Mouse (Mus musculus) spleen, embryonic (tissue): Measurements from ENCODE around the gene Anxa11.
"Not testable (repeated sequence)": the region's sequence is repeated elsewhere in the genome, so short reads cannot be mapped to it uniquely, and the experiment has no call there.

Experiments used
- CTCF ChIA-PET: fragments of 350-600 bp; sonication (Branson Sonifier 250); formaldehyde crosslinking; loops from one replicate; lab custom pipeline; 2022; lab: Charles Lee

Gene Anxa11

DNA sequence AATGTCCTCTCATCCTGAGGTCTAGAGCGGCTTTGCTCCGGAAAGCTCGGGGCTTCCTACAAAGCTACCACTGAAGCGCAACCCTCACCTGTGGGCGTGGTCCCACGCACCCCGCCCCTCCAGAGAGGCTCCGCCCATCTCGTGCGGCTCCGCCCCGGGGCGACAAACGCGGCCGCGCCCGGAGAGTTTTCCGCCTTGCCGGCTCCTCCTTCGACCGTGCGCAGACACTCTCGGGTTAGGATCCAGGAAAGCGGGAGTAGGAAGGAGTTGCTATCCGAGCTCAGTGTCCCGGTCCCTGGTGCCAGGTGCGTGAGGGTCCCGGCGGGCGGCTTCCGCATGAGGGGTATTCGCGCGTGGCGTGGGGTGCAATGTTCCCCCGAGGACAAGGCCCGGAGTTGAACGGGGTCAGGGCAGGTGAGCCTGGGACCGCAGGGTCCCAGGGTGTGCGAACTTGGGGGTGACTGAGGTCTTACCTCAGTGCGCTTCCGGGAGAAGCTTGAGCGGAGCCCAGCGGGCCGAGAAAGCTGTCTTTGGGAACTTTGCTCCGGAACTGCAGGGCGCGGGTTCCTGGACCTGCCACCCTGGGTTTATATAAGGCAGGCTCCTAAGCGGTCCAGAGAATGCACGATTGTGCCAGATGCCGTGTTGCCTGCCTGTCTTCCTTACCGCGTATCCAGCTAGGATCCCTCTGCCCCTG is at the start of gene Anxa11:
TSS of gene Anxa11 (plus strand) at position 166 of the 697 bp plus-strand sequence.
- CTCF ChIA-PET, result interaction anchor here (0.6 to 0.7 kb wide), 2 partner anchors 18 to 252 kb away, joined by 3 read pairs; no protein-coding TSS in a partner anchor

DNA sequence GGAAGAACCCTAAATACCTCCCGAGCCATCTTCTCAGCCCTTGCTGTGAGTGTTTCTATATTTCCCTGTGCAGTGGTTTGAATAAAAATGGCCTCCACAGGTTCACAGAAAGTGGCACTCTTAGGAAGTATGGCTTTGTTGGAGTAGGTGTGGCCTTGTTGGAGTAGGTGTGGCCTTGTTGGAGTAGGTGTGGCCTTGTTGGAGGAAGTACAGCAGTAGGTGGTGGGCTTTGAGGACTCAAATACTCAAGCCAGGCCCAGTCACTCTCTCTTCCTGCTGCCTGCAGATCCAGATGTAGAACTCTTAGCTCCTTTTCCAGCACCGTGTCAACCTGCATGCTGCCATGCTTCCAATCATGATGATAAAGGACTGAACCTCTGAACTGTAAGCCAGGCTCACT is 47.6 kb upstream of the Anxa11 start:
- CTCF ChIA-PET, result no interaction called here

DNA sequence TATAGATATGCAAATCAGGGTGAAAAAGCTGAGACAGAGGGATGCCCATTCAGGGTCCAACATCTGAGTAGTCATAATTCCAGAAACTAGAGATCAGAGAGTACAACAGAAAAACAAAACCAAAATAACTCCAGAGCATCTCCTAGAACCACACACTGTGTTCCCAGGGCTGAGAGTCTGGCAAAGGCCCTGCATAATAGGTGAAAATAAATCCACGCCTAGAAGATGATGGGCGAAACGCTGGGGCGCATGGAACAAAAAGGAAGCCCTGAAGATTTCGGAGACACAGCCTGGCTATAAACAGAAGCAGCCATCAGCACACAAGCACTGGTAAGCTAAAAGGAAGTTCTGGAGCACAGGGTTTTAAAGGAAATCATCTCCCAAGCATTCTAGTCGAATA is 46.9 kb upstream of the Anxa11 start:
- CTCF ChIA-PET, result interaction anchor here (0.7 kb wide), 1 partner anchor 591 kb away, joined by 21 read pairs; no protein-coding TSS in a partner anchor

DNA sequence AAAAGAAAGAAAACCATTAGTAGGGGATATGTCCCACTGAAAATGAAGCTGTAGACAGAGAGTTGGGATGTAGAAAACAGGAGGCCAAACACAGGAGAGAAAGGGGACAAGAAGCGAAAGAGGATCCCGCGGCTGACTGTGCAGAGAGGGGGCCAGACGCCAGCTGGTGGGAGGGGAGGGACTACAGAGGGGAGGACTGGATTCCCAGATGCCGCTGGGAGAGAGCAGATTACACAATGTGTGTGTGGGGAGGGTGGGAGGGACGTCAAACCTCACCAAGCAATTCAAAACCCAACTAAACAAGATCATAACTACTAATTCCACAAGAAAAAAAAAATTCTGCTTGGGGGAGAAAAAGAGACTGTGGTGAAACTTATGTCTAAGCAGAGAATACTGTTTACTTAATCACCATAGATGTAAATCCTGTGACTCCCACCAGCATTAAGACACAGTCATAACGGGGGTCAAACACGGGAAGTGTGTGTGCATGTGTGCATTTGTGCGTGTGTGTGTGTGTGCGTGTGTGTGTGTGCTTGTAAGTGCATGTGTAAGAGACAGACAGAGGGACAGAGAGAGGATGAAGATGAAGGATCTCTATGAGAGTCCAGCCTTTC is 46.3 kb upstream of the Anxa11 start:
- CTCF ChIA-PET, result interaction anchor here (0.7 kb wide), 1 partner anchor 592 kb away, joined by 21 read pairs; no protein-coding TSS in a partner anchor

DNA sequence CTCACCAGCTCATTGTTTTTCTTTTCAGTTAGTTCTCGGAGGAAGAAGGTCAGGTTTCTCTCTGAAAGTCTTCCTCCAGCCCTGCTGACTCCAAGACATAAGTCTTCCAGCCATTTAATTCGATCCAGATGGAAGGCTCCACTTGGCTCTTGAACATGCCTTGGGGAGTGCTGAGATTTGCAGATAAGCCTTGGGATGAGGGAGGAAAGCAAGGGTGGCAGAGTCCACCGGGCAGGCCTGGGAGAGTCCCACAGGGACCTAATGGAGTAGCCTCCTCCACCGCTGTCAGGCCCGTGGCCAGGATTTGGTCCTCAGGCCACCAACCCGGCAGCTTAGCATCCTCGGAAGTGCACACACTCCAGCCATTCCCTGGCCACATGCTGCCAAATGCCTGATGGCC is 45.3 kb upstream of the Anxa11 start:
- CTCF ChIA-PET, result no interaction called here

DNA sequence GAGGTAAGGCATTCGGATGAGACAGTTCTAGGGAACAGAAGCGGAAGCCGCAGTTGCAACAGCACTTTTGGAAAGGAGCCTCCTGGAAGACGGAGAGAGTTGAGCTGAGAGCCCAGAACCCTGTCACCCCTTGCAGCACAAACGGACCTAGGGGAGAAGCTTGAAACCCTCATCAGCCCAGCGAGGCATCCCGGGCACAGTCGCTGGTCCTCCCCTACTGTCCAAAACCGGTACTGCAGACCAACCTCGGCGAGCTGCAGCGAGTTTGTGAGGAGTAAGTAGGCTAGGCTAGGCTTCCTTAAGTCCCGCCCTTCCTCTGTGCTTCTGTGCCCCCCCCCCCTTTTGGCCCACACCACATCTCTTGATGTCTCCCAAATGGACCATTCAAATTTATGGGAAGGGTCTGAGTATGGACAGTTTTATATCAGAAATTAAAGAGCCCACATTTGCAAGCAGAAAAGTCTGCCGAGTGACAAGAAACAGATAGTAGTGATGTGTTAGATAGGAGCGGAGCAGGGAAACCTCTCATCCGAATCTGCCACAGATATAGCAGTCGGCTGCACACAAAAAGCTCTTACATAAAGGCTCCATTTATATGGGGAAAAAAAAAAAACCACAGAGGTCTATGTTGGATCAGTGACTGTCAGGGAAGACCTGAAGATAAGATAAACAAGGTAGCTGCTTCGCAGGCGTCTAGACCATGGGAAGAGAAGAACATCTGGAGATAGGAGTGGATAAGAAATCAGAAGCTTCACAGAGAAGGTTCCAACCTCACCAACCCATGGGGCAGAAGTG is 41.6 kb upstream of the Anxa11 start:
- CTCF ChIA-PET, result interaction anchor here (0.7 to 1.3 kb wide), 3 partner anchors 29 to 92 kb away, joined by 3 to 4 read pairs (median 4); no protein-coding TSS in a partner anchor

DNA sequence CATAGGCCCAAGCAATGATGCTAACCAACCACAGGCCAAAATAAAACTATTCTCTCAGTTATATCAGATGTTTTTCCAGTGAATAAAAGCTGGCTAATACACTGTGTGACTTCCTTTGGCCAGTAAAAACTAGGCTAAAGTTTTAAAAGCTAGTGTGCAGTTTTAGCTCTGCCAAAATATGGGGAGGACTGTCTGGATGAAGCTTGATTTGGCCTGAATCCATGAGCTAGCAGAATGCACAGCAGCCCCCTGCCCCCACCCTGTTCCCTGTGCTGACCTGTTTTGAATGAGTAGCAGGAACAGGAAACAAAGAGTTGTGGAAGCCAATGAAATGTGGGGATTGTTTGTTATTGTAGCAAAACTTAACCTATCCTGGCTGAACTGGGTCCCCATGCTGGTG is 39.4 kb upstream of the Anxa11 start:
- CTCF ChIA-PET, result no interaction called here

DNA sequence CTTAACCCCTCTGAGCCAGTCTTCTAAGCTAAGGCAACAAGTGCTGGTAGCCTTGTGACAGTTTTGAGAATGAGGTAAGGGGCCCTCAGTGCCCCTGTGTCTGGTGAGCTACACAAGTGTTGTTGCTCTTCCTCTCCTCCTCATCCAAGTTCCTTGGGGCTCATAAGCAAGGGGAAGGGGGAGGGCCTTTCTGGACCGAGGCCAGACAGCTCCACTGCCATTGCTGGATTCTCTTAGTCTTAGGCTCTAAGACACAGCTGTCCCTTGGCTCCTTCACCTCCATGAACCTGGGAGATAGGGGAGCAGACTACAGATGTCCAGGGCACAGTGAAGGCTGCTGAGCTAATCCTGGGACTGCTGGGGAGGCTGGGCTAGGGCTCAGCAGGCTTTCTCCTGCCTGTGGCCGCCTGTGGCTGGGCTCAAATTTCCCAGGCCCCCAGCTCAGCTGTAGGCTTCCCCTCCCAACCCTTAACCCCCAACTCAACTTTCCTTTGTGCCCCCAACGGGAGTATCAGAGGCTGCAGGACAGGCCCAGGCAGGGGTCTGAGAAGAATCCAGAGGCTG is 38.6 kb upstream of the Anxa11 start:
- CTCF ChIA-PET, result no interaction called here

DNA sequence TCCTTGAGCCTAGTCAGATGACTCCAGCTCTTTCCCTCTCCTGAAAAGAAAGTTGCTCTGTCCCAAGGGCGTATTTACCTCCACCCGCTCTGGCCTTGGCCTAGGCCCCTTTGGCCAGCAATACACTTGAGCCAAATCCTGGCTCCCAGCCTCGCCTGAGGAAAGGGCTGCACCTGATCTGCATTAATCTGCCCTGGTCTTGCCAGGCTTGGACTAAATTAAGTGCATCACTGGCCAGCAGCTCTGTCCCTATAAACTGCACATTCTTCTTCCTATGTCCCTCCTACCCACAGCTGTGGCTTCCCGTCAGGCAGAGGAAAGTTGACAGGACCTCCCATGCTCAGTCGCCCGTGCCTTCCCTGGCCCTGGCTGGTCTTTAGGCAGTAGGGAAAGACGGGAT is 36.1 kb upstream of the Anxa11 start:
- CTCF ChIA-PET, result no interaction called here

DNA sequence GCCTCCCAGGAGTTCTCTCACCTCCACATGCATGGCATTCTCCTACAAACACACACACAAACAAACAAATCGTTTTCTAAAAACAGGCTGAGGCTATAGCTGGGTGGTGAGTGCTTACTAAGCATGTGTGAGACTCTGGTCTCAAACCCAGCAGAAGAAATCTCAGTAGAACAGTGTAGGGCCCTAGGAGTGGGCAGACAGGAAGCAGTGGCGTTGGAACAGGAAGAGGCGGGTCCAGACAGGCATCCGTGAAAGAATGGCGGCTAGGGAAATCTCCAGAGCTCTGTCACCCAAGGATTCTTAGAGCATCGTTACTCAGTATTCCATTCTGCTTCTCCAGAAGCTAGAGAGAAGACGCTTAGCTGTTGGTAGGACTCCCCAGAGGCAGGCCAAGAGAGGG is 35.4 kb upstream of the Anxa11 start:
- CTCF ChIA-PET, result no interaction called here

DNA sequence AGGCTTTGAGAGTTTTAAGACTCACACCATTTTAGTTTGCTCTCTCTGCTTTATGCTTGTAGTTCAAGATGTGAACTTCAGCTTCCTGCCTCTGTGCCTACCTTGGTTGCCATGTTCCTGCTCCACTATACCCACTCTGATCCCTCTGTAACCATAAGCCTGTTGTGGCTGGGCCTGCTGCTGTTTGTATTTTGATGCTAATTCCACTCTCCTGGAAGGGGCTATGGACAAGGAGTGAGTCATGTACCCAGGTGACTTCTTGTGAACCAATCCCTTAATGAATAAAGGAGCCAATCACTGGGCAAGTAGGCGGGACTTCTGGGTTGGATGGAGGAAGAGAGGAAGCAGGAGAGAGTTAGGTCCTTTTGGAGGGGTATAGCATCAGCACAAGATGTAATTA is 30.9 kb upstream of the Anxa11 start:
- CTCF ChIA-PET, result not testable (repeated sequence)

DNA sequence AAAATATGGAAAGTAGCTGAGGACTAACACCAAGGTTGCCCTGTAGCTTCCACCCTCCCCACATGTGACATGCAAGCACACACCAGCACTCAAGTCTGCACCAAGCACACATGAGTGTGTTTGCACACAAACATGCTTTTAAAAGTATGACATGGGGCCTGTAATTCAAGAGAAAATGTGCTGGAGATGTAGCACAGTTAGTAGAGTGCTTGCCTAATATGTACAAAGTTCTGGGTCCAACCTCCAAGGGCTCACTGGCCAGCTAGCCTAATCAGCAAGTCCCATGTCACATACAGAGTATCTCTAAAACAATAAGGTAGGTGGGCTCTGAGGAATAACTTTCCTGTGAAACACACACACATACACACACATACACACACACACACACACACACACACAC is 27.8 kb upstream of the Anxa11 start:
- CTCF ChIA-PET, result no interaction called here

DNA sequence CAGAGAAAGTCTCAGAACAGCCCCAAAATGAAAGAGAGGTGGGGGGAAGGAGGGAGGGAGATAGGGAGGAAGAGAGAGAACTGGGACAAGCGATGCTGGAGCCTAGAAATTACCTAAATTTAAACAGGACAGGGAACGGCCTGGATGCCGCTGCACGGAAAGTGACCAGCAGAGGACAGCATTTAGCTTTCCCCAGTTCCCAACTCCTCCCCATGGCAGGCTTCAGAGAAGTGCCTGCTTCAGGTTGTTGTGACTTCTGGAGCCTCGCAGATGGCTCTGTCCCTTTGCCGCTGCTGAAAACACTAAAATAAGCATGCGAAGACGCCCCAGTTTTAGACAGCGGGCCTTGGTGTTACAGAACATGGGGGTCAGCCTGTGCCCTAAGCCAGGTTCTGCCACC is 25.5 kb upstream of the Anxa11 start:
- CTCF ChIA-PET, result no interaction called here

DNA sequence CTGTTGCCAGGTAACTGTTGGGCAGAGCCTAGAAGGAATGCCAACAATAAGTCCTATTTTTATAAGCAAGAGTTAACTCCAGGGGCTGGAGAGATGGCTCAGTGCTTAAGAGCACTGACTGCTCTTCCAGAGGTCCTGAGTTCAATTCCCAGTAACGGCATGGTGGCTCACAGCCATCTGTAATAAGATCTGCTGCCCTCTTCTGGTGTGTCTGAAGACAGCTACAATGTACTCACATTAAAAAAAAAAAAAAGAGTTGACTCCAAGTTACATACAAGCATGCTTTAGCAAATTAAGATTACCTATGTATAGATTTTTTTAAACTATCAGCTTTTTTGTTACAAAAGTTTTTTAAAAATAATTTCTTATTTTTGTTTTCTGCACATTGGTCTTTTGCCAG is 19.4 kb upstream of the Anxa11 start:
- CTCF ChIA-PET, result no interaction called here

DNA sequence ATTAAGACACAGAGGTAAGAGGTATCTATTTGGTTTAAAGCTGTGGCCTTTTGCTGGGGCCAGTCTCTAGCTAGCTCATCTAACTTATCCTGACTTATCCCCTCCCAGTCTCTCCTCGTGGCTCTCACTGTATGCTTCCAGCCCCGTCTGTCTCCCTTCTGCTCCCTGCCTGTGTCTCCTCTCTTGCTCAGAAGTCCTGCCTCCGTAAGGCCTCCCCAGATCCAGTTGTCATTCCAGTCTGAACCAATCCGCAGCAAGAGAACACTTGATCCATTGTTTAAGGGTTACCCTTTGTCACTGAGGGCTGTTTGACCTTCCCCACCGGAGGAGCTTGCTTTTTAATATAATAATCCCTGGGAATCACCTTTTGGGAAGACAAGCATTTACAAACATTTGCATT is 17.0 kb upstream of the Anxa11 start:
- CTCF ChIA-PET, result no interaction called here

DNA sequence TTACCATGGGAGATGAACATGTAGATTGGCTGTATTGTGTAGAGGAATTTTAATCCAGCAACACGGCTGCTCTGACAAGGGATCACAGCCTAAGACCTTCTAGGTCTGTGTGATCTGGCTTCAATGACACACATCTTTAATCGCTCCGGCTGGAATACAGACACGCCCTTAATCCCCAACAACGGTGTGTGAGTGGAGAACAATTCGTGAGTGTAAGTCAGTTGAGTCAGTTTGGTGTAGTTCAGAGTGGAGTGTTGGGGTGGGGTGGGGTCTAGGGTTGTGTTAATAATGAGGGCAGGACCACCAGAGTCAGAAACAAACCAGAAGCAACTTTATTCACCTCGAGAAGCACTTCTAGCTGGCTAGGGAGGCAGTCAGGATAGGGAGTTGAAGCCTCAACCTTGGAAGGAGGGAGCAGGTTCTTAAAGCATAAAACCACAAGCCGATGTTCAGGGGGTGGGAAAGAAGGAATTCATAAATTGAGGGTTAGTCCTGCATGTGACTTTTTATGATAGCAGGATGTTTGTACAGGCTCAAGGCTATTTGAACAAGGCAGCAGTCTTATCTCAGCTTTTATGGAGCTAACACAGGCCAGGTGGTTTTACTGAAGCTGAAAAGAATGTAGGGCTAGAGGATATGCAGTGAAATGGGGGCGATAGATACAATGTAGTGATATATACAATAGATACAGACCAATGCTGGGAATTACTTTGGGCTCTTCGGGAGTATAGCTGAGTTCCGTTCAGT is 15.9 kb upstream of the Anxa11 start:
- CTCF ChIA-PET, result no interaction called here

DNA sequence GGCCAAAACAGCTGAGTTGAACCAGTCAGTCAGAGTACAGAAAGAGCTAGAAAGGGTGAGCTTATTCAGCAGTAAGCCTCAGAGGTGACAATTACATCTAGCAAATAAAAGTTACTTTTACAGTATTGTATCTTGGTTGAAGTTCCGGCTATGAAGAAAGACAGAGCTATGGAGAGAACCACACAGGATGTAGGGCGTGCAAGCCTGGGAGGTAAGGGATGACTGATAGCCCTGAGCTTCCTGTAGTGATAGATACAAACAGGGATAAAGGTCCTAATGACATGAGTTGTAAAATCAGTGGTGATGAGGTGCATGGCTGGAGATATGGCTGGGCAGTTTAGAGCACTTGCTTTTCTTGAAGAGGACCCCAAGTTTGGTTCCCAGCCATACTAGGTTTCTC is 15.1 kb upstream of the Anxa11 start:
- CTCF ChIA-PET, result no interaction called here

DNA sequence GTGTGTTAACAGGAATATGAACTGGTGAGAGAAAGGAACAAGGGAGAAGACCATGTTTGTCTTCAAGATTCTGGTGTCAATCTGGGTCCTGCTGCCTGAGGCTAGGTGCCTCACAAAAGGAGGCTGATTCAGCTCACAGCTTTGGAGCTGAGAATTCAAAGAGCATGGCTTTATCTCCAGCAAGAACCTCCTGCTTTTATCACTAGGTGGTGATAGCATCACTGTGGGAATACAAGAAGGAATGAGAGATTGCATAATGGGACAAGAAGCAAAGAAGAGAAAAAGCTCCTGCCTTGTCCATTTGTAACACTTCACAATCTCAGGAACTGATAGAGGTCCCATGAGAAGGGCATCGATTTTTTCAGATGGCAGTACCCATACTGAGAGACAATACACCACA is 10.6 kb upstream of the Anxa11 start:
- CTCF ChIA-PET, result no interaction called here

DNA sequence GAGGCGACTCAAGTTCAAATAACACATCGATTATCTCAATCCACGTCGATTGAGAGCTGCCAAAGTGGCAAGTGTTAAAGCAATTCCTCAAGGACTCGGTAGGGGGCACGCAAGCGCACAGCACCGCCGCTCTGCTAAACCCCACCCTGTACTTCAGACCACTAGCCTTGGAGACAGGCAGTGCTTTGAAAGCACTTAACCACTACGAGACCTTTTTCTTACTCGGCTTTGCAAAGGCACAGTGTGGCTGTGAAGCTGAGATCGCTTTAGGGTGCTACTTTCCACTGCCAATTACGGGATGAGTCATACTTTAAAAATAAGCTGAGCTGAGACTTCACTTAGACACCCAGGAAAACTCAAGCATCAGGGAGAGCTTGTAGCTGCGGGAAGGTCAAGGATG is 9.7 kb upstream of the Anxa11 start:
- CTCF ChIA-PET, result interaction anchor here (0.6 kb wide), 1 partner anchor 50 kb away, joined by 5 read pairs; no protein-coding TSS in a partner anchor

DNA sequence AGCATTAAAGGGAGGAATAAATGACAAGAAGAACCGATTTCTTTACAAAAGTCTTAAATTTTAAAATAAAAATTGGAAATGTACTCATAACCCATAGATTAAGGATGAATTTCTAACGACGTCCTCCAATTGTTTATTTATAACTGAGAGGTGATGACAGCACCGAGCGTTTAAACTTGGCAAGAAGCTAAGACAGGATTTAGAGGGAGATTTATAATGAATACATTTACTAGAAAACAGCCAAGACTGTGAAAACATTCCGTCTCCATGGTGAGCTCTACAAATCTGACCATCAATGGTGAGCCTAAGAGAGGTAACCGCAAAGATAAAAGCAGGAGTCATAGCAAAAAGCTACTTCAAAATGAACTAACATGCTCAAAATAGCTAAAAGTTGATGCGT is 3.5 kb upstream of the Anxa11 start:
- CTCF ChIA-PET, result no interaction called here

DNA sequence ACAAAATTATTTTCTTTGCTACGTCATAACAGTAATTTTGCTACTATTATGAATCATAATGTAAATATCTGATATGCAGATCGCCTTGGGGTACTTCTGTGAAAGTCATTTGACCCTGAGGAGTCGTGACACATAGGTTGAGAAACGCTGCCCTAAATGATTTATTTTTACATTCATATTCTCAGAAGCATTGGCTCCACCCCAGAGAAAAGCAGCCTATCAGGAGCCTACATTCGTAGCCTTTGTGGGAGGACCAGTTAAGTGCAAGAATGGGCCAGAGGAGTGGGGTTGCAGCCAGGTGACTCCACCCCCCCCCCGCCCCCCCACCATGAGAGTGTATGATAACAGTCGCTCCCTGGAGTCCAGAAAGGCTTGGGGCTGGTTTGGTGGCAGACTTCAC is 2.2 kb upstream of the Anxa11 start:
- CTCF ChIA-PET, result no interaction called here
